Mouse (Mus musculus) spleen, postnatal 36 days (tissue): ENCODE measurements at regions not wholly inside any gene's neighbourhood (a gene's known extent, or its start where the extent isn't known, plus 50 kb on each side); places are given as distances from the start of the nearest gene placed in this dataset.

Experiments used
- DNase-seq, 2 experiments: peaks; one replicate each; pipeline ENCODE4 v3.0.0; 2022; ENCODE audit warnings: low spot score in 2 of 2, mixed read lengths in 1 of 2

- DNase-seq = no peak
Observed at GRCm38 (mm10) chr2:172699654-172700053, 150.3 kb downstream of the Tfap2c start.

GRCm38 (mm10) chr2:172710641-172711040 lies 161.2 kb downstream of the Tfap2c start:
- DNase-seq = no peak

GRCm38 (mm10) chr2:172726701-172727100 lies 177.3 kb downstream of the Tfap2c start:
- DNase-seq = no peak

- DNase-seq = no peak
Observed at GRCm38 (mm10) chr2:172727576-172727975, 178.2 kb downstream of the Tfap2c start.

- no peak for DNase-seq
Observed at GRCm38 (mm10) chr2:172728240-172728821, 178.9 kb downstream of the Tfap2c start.

- no peak for DNase-seq
Observed at GRCm38 (mm10) chr2:172729151-172729550, 179.8 kb downstream of the Tfap2c start.

- no peak for DNase-seq
Observed at GRCm38 (mm10) chr2:172729741-172730140, 180.3 kb downstream of the Tfap2c start.

- no peak for DNase-seq
Observed at GRCm38 (mm10) chr2:172731408-172731807, 182.0 kb downstream of the Tfap2c start.

GRCm38 (mm10) chr2:172732453-172733210 lies 183.2 kb downstream of the Tfap2c start:
- DNase-seq = no peak

GRCm38 (mm10) chr2:172733403-172733995 lies 184.1 kb downstream of the Tfap2c start:
- DNase-seq = no peak

- no peak for DNase-seq
Observed at GRCm38 (mm10) chr2:172735621-172736020, 186.2 kb downstream of the Tfap2c start.

GRCm38 (mm10) chr2:172739041-172739491 lies 189.7 kb downstream of the Tfap2c start:
- DNase-seq = no peak

- no peak for DNase-seq
Observed at GRCm38 (mm10) chr2:172739529-172739928, 190.1 kb downstream of the Tfap2c start.

GRCm38 (mm10) chr2:172751364-172751763 lies 188.8 kb downstream of the Bmp7 start:
- DNase-seq = no peak

GRCm38 (mm10) chr2:172755686-172756471 lies 184.2 kb downstream of the Bmp7 start:
- no peak for DNase-seq

- DNase-seq = no peak
Observed at GRCm38 (mm10) chr2:172756472-172756860, 183.7 kb downstream of the Bmp7 start.

GRCm38 (mm10) chr2:172758497-172758896 lies 181.6 kb downstream of the Bmp7 start:
- no peak for DNase-seq

- DNase-seq = no peak
Observed at GRCm38 (mm10) chr2:172765260-172765659, 174.9 kb downstream of the Bmp7 start.

- no peak for DNase-seq
Observed at GRCm38 (mm10) chr2:172766403-172766802, 173.7 kb downstream of the Bmp7 start.

GRCm38 (mm10) chr2:172768756-172769155 lies 171.4 kb downstream of the Bmp7 start:
- DNase-seq = no peak

GRCm38 (mm10) chr2:172770061-172770460 lies 170.1 kb downstream of the Bmp7 start:
- no peak for DNase-seq

- no peak for DNase-seq
Observed at GRCm38 (mm10) chr2:172770606-172771005, 169.5 kb downstream of the Bmp7 start.
